Mouse (Mus musculus): ENCODE measurements around the gene Shc2. TPM values are rescaled to one million over a fixed set of nuclear protein-coding genes. Genes with fewer than 3 reads are reported as not detected.

Gene Shc2
- polyA plus RNA-seq, 1 experiment from 2014 or later = 11.7 TPM

DNA sequence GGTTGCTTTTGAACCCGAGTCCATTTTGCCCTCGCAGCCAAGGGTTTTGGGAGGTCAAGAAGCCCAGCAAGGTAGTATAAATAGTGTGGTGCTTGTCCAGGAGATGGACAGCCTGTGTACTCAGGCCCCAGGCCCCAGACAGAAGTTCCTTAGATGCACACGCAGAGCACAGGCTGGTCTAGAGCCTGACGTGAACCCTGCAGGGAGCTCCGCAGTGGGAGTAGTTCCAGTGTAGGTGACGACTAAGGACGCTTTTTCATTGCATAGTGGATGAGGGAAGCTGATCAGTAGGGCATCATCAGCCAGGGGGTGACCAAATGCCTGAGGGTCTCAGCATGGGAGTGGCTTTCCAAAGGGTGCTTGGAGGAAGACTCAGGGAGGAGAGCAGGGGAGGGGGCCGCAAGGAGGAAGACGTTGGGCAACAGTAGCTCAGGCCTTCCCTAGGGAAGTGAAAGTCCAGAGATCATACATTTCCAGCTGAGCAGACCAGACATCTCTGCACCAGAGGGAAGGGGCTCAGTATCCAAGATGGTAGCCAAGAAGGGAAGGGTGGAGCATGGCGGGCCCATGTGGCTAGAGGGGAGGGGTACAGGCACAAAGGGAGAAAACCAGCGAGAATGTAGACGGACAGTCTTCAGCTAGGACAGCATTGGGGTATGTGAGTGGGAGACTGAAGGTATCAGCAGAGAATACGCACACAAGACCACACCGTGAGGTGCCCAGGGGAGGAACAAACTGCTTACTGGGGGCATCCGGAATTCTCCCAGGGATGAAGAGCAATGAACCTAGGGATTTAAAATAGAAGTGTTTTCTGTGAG, 32.6 kb upstream of the Shc2 start:
- peak overlapping the region; percentile 96 for H3K9ac ChIP-seq (ENCODE audit: low read depth, low read length)
- no peaks in the 10 kb centered on the region for H3K27me3 ChIP-seq (ENCODE audit: control insufficient read depth, insufficient read depth, low read length)
- peak overlapping the region; percentile 96 for H3K4me3 ChIP-seq (ENCODE audit: low read depth, low read length)
- H3K27ac ChIP-seq (ENCODE audit: low read depth, low read length) = peak overlapping the region; percentile 95; the same call in 1 of the 2 replicates
- no peak for DNase-seq (ENCODE audit: low spot score)
- H3K9me3 ChIP-seq (ENCODE audit: control insufficient read depth, low read length) = no peaks in the 10 kb centered on the region
- H3K36me3 ChIP-seq (ENCODE audit: control insufficient read depth, insufficient read depth, low read length) = no peaks in the 10 kb centered on the region
- H3K4me1 ChIP-seq (replicated peaks; ENCODE audit: control insufficient read depth, insufficient read depth, low read length) = peaks cover 6% of the 10 kb centered on the region
- peak; percentile 36 for ATAC-seq (ENCODE audit: low FRiP score)
- 37% methylated on average over 15 of the region's 15 CpGs for WGBS
- H3K4me2 ChIP-seq (replicated peaks; ENCODE audit: low read depth, low read length) = peak overlapping the region; percentile 91

DNA sequence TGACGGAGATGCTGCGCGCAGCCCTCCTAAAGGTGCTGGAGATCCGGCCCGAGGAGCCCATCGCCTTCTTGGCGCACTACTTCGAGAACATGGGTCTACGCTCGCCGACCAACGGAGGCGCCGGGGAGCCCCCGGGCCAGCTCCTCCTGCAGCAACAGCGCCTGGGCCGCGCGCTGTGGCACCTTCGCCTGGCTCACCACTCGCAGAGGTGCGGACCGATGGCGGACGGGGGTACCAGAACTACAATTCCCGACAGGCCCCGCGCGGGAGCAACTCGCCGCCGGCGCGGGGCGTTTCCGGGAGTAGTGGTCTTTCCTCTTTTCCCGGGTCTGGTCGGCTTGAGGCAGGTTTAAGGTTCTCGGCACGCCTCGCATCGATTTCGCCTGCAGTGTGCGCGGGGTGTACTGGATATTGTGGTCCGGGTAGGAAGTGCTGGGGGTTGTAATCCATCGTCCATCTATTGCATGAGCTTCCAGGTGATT, 31.9 kb upstream of the Shc2 start:
- H3K4me3 ChIP-seq (ENCODE audit: low read depth, low read length) = peak overlapping the region; percentile 96
- H3K9ac ChIP-seq (ENCODE audit: low read depth, low read length) = peak overlapping the region; percentile 96
- ATAC-seq (ENCODE audit: low FRiP score) (peak; percentile 72), DNase-seq (ENCODE audit: low spot score) (peak; percentile 91)
- H3K9me3 ChIP-seq (ENCODE audit: control insufficient read depth, low read length) = no peaks in the 10 kb centered on the region
- peak overlapping the region; percentile 91 for H3K4me2 ChIP-seq (replicated peaks; ENCODE audit: low read depth, low read length)
- WGBS = under 1% methylated on average over 47 of the region's 47 CpGs
- H3K4me1 ChIP-seq (replicated peaks; ENCODE audit: control insufficient read depth, insufficient read depth, low read length) = peaks cover 6% of the 10 kb centered on the region
- H3K36me3 ChIP-seq (ENCODE audit: control insufficient read depth, insufficient read depth, low read length) = no peaks in the 10 kb centered on the region
- H3K27ac ChIP-seq (ENCODE audit: low read depth, low read length) = peak overlapping the region; percentile 95
- H3K27me3 ChIP-seq (ENCODE audit: control insufficient read depth, insufficient read depth, low read length) = no peaks in the 10 kb centered on the region

DNA sequence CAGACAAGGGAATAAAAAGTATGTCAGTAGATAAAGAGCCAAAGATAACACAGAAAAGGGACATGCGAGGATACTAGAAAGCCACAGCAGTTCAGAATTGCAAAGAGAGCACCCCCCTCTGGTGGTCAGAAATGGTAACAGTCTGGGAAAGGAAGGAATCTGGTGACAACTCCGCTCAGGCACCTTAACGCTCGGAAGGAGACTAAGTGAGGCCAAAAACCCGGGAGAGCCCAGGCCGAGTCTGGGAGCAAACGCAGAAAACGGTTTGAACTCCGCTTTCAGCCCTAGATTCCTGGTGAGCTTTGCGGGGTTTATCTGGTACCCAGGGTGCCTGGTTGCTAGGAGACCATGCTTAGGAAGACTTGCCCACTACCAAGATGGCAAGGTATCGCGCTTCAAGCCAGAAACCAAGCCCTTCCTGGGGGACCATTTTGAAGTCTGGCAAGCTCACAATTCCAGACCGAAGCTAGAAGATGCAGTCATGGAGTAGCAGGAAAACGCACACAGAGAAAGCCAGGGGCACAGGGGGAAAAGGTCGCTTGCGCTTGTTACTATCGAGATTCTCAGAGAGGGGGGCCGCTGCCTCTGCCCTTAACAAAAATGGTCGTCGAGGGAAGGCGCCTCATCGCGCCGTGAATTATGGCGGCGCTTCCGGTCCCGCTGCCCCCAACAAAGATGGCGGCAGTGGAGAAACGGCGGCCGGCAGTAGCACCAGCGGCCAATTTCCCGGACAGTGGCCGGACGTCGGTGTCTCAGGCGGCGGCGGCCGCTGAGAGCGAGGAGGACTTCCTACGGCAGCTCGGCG, 31.3 kb upstream of the Shc2 start, which contains the start of gene Tpgs1:
Gene Tpgs1 (plus strand): TSS at position 599 of the 805 bp plus-strand sequence.
- H3K4me3 ChIP-seq (ENCODE audit: low read depth, low read length) = peak within 1 kb of the TSS; percentile 96
- H3K4me2 ChIP-seq (replicated peaks; ENCODE audit: low read depth, low read length) = peak within 1 kb of the TSS; percentile 91
- peaks cover 6% of the 10 kb centered on the region for H3K4me1 ChIP-seq (replicated peaks; ENCODE audit: control insufficient read depth, insufficient read depth, low read length)
- WGBS = under 1% methylated on average over 45 of the region's 45 CpGs
- DNase-seq (ENCODE audit: low spot score) (peak; percentile 93), ATAC-seq (ENCODE audit: low FRiP score) (peak; percentile 81)
- H3K27me3 ChIP-seq (ENCODE audit: control insufficient read depth, insufficient read depth, low read length) = no peaks in the 10 kb centered on the region
- H3K9me3 ChIP-seq (ENCODE audit: control insufficient read depth, low read length) = no peaks in the 10 kb centered on the region
- H3K9ac ChIP-seq (ENCODE audit: low read depth, low read length) = peak within 1 kb of the TSS; percentile 96
- no peaks in the 10 kb centered on the region for H3K36me3 ChIP-seq (ENCODE audit: control insufficient read depth, insufficient read depth, low read length)
- peak within 1 kb of the TSS; percentile 95 for H3K27ac ChIP-seq (ENCODE audit: low read depth, low read length)

DNA sequence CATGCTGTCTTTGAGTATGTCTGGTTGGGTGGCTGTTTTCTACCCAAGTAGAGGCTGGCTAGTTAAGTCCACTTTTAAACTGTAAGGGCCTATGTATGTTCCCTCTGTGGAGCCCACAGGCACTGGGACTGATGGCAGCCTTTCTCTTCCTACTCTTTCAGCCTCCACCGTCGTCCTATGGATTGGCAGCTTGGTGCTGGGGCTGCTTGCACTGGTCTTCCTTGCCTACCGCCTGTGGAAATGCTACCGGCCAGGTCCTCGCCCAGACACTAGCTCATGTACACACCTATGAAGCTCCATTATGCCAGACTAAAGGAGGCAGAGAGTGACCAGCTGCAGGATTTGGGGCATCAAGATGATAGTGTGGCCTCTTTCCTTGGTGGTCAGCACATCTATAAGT, 30.4 kb upstream of the Shc2 start:
- Histone ChIP-seq H3K9me3 (ENCODE audit: control insufficient read depth, low read length) (no peaks in the 10 kb centered on the region), H3K4me2 (replicated peaks; ENCODE audit: low read depth, low read length) (no peak overlapping the region), H3K4me1 (replicated peaks; ENCODE audit: control insufficient read depth, insufficient read depth, low read length) (peaks cover 6% of the 10 kb centered on the region), H3K4me3 (ENCODE audit: low read depth, low read length) (no peak overlapping the region), H3K36me3 (ENCODE audit: control insufficient read depth, insufficient read depth, low read length) (no peaks in the 10 kb centered on the region), H3K27ac (ENCODE audit: low read depth, low read length) (no peak overlapping the region), H3K27me3 (ENCODE audit: control insufficient read depth, insufficient read depth, low read length) (no peaks in the 10 kb centered on the region), H3K9ac (ENCODE audit: low read depth, low read length) (no peak overlapping the region)
- DNase-seq (ENCODE audit: low spot score) (no peak), ATAC-seq (ENCODE audit: low FRiP score) (no peak)
- 86% methylated on average over 5 of the region's 5 CpGs for WGBS

DNA sequence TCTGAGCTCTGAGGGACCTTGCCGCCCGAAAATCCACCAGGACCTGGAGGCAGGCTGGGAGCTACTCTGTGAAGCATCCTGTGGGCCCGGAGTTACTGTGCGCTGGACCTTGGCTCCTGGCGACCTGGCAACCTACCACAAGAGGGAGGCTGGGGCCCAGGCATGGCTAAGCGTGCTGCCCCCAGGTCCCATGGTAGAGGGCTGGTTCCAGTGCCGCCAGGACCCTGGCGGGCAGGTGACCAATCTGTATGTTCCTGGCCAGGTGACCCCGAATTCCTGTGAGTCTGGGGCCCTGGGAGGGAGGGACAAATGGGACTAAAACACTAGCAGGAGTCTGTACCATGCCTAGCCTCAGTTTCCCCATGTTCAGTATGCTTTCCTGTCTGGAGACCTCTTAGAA, 28.8 kb upstream of the Shc2 start:
- H3K4me1 ChIP-seq (replicated peaks; ENCODE audit: control insufficient read depth, insufficient read depth, low read length) = peaks cover 6% of the 10 kb centered on the region
- no peak overlapping the region for H3K9ac ChIP-seq (ENCODE audit: low read depth, low read length)
- H3K4me2 ChIP-seq (replicated peaks; ENCODE audit: low read depth, low read length) = no peak overlapping the region
- H3K36me3 ChIP-seq (ENCODE audit: control insufficient read depth, insufficient read depth, low read length) = no peaks in the 10 kb centered on the region
- 70% methylated on average over 9 of the region's 9 CpGs for WGBS
- H3K4me3 ChIP-seq (ENCODE audit: low read depth, low read length) = no peak overlapping the region
- no peaks in the 10 kb centered on the region for H3K9me3 ChIP-seq (ENCODE audit: control insufficient read depth, low read length)
- ATAC-seq (ENCODE audit: low FRiP score) (no peak), DNase-seq (ENCODE audit: low spot score) (no peak)
- no peaks in the 10 kb centered on the region for H3K27me3 ChIP-seq (ENCODE audit: control insufficient read depth, insufficient read depth, low read length)
- no peak overlapping the region for H3K27ac ChIP-seq (ENCODE audit: low read depth, low read length)

DNA sequence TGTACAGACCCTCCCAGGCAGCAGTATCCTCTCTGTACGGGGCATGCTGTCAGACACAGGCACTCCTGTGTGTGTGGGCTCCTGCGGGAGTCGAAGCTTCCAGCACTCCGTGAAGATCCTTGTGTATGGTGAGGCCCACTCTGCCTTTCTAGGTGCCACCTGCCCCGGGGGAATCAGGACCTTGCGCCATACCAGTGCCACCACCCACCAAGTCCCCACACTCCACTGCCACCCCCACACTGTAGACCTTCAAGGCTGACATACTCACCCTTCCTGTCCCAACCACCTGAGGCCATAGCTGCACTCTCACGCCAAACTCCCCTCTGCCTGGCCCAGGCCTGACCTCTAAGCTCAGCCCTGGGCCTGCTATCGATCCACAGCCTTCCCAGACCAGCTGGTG, 27.3 kb upstream of the Shc2 start:
- Histone ChIP-seq H3K4me2 (replicated peaks; ENCODE audit: low read depth, low read length) (no peak overlapping the region), H3K9ac (ENCODE audit: low read depth, low read length) (no peak overlapping the region), H3K9me3 (ENCODE audit: control insufficient read depth, low read length) (no peaks in the 10 kb centered on the region), H3K4me3 (ENCODE audit: low read depth, low read length) (no peak overlapping the region), H3K36me3 (ENCODE audit: control insufficient read depth, insufficient read depth, low read length) (no peaks in the 10 kb centered on the region), H3K27ac (ENCODE audit: low read depth, low read length) (no peak overlapping the region), H3K4me1 (replicated peaks; ENCODE audit: control insufficient read depth, insufficient read depth, low read length) (no peaks in the 10 kb centered on the region), H3K27me3 (ENCODE audit: control insufficient read depth, insufficient read depth, low read length) (no peaks in the 10 kb centered on the region)
- ATAC-seq (ENCODE audit: low FRiP score) = no peak
- 85% methylated on average over 8 of the region's 8 CpGs for WGBS
- DNase-seq (ENCODE audit: low spot score) = no peak

DNA sequence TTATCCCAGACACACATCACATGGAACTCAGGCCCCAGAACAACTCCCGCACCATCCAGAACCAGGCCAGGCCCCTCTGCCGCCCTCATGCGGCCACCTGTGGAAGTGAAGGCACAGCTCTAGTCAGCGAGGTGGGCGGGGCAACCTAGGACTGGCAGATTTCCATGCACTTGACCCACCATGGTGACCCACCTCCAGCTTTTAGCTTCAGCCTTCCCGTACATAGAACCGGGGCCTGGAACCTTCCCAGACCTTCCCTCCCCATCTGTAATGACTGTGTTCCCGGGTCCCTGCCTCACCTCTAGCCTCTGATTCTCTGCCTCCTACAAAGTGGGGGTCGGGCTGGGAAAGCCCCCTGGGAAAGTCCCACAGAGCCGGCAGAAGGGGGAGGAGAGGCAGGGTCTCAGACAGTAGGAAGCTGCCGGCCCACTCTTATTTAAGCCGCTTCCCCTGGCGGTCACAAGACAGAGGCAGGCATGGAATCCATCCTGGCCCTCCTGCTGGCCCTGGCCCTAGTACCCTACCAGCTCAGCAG, 26.5 kb upstream of the Shc2 start, which contains the start of gene Madcam1:
Gene Madcam1 (plus strand): TSS at position 429 of the 535 bp plus-strand sequence.
- no peaks in the 10 kb centered on the region for H3K27me3 ChIP-seq (ENCODE audit: control insufficient read depth, insufficient read depth, low read length)
- H3K36me3 ChIP-seq (ENCODE audit: control insufficient read depth, insufficient read depth, low read length) = no peaks in the 10 kb centered on the region
- WGBS = 9% methylated on average over 13 of the region's 13 CpGs
- H3K9me3 ChIP-seq (ENCODE audit: control insufficient read depth, low read length) = no peaks in the 10 kb centered on the region
- H3K27ac ChIP-seq (ENCODE audit: low read depth, low read length) = no peak within 1 kb of the TSS
- no peak within 1 kb of the TSS; the same call in 1 of the 2 replicates for H3K4me2 ChIP-seq (replicated peaks; ENCODE audit: low read depth, low read length)
- H3K9ac ChIP-seq (ENCODE audit: low read depth, low read length) = no peak within 1 kb of the TSS
- peak; percentile 88 for DNase-seq (ENCODE audit: low spot score)
- ATAC-seq (ENCODE audit: low FRiP score) = peak; percentile 34; the same call in 1 of the 2 replicates
- no peaks in the 10 kb centered on the region for H3K4me1 ChIP-seq (replicated peaks; ENCODE audit: control insufficient read depth, insufficient read depth, low read length)
- H3K4me3 ChIP-seq (ENCODE audit: low read depth, low read length) = no peak within 1 kb of the TSS

DNA sequence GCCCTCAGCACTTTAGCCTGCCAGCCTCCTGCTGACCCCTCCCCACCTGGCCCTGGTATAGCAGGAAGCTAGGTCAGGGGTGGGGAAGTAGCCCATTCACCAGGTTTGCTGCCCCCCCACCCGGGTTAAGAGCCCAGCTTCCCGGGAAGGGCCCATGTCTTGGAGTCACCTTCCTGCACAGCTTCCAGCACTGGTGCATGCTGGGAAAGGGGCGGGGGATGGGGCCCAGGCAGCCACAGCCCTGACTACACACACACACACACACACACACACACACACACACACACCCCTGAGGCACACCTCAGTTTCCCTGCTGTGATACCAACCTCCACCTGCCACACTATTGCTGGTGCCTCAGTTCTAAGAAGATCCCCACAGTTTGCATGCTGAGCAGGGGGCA, 24.1 kb upstream of the Shc2 start:
- WGBS = 35% methylated on average over 2 of the region's 3 CpGs
- H3K4me3 ChIP-seq (ENCODE audit: low read depth, low read length) = no peak overlapping the region
- H3K36me3 ChIP-seq (ENCODE audit: control insufficient read depth, insufficient read depth, low read length) = no peaks in the 10 kb centered on the region
- no peak overlapping the region for H3K27ac ChIP-seq (ENCODE audit: low read depth, low read length)
- no peak overlapping the region for H3K4me2 ChIP-seq (replicated peaks; ENCODE audit: low read depth, low read length)
- no peaks in the 10 kb centered on the region for H3K27me3 ChIP-seq (ENCODE audit: control insufficient read depth, insufficient read depth, low read length)
- ATAC-seq (ENCODE audit: low FRiP score) = no peak
- H3K9ac ChIP-seq (ENCODE audit: low read depth, low read length) = no peak overlapping the region
- no peak for DNase-seq (ENCODE audit: low spot score)
- no peaks in the 10 kb centered on the region for H3K9me3 ChIP-seq (ENCODE audit: control insufficient read depth, low read length)
- H3K4me1 ChIP-seq (replicated peaks; ENCODE audit: control insufficient read depth, insufficient read depth, low read length) = no peaks in the 10 kb centered on the region
